Mouse (Mus musculus) forebrain, embryonic 16.5 days (tissue): Measurements from ENCODE around the gene Arhgap9. TPM values are rescaled to one million over a fixed set of nuclear protein-coding genes. Genes with fewer than 3 reads are reported as not detected.

Source experiments
- ATAC-seq: fragments of 200-750 bp; cut with Nextera tagmentation; 2 replicates; pipeline ENCODE4 v1.8.0; 2017; ENCODE audit warnings: mild to moderate bottlenecking, moderate library complexity
- H3K27ac ChIP-seq: fragments of 300-500 bp; sonication (generic); 2 replicates; pipeline ENCODE4 v1.5.1; 2014; ENCODE audit warnings: low read length, control low read depth
- H3K27me3 ChIP-seq: fragments of 300-500 bp; sonication (generic); replicated peaks from 2 replicates; pipeline ENCODE4 v1.6.1; 2014; ENCODE audit warnings: low read length; ENCODE audit not compliant: control insufficient read depth, insufficient read depth
- H3K36me3 ChIP-seq: fragments of 300-500 bp; sonication (generic); 2 replicates; pipeline ENCODE4 v1.6.1; 2014; ENCODE audit not compliant: control insufficient read depth, insufficient read depth
- H3K4me1 ChIP-seq: fragments of 300-500 bp; sonication (generic); replicated peaks from 2 replicates; pipeline ENCODE4 v1.6.1; 2014; ENCODE audit warnings: low read length; ENCODE audit not compliant: control insufficient read depth, insufficient read depth
- H3K4me2 ChIP-seq: fragments of 300-500 bp; sonication (generic); 2 replicates; pipeline ENCODE4 v1.6.1; 2014; ENCODE audit warnings: mild to moderate bottlenecking, low read length, control low read depth
- H3K4me3 ChIP-seq: fragments of 300-500 bp; sonication (generic); replicated peaks from 2 replicates; pipeline ENCODE4 v1.5.1; 2014; ENCODE audit warnings: mild to moderate bottlenecking, low read length, control low read depth
- H3K9ac ChIP-seq: fragments of 300-500 bp; sonication (generic); replicated peaks from 2 replicates; pipeline ENCODE4 v1.6.1; 2014; ENCODE audit warnings: low read depth, low read length, control low read depth
- H3K9me3 ChIP-seq: fragments of 300-500 bp; sonication (generic); 2 replicates; pipeline ENCODE4 v1.6.1; 2016; ENCODE audit warnings: low read length; ENCODE audit not compliant: control insufficient read depth
- WGBS: fragments of 180-500 bp; shearing (Covaris S2); extraction: QIAGEN DNeasy Blood & Tissue Kit; methylation state at CpG from one replicate; pipeline ENCODE4 v1.1.7; 2014; 5-methylcytosine and 5-hydroxymethylcytosine counted together
- polyA plus RNA-seq: library from polyadenylated mRNA; unstranded; fragments of >200 nt; fragmentation: Nextera tagmentation; extraction: Ambion mirVana; gene quantifications from 2 replicates; pipeline ENCODE4 v1.2.1, GENCODE M21; 2015

Arhgap9 gene
- polyA plus RNA-seq: 0.49 and 1.2 TPM in 2 replicates

DNA sequence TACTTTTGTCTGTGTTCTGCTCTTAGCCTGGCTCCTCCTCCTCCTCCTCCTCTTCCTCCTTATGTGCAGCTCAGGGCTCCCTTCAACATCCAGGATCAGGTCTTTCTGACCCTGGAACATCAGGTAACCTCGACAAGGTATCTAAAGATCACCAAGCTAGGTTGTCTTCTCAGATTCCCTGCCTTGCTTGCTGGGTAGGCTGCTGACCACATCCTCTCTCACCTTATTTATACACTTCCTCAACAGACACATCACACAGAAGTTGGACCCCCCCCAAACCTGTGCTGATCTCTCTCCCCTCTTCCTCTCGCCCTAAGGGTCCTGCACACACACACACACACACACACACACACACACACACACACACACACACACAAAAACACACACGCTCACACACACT, at the start of gene Arhgap9:
Gene Arhgap9, plus strand, starts transcription at position 344 of the 400 bp plus-strand sequence.
- Histone ChIP-seq H3K27ac (no peak within 1 kb of the TSS), H3K9me3 (no peaks in the 10 kb centered on the region), H3K4me1 (peaks cover 5% of the 10 kb centered on the region), H3K27me3 (peaks cover 25% of the 10 kb centered on the region), H3K36me3 (no peaks in the 10 kb centered on the region), H3K4me3 (no peak within 1 kb of the TSS), H3K4me2 (no peak within 1 kb of the TSS), H3K9ac (no peak within 1 kb of the TSS)
- ATAC-seq: no peak
- 84% methylated on average over 3 of the region's 3 CpGs for WGBS

DNA sequence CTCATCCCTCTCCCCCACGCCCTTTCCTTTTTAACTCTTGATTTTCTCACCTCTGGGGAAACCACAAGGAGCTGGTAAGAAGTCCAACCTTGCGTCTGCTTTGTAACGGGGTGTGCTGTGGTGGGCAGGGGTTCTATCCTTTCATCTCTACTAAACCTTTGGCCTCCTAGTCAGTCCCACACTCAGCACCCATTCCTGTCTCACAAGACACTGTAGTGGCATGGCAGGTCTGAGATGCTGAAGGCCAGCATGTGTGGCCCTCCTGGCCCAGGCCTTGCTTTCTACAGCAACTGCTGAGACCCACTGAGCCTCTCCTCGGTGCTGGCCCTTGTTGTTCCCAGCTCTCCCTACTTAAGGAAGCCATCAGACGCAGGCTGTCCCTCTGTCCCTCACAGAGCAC, 49.4 kb upstream of the Arhgap9 start:
- WGBS: 90% methylated on average over 5 of the region's 5 CpGs
- Histone ChIP-seq H3K9me3 (no peaks in the 10 kb centered on the region), H3K9ac (no peak overlapping the region), H3K27ac (no peak overlapping the region), H3K4me2 (no peak overlapping the region), H3K27me3 (no peaks in the 10 kb centered on the region), H3K4me3 (no peak overlapping the region), H3K4me1 (peaks cover 12% of the 10 kb centered on the region), H3K36me3 (peaks cover 14% of the 10 kb centered on the region)
- ATAC-seq: no peak

DNA sequence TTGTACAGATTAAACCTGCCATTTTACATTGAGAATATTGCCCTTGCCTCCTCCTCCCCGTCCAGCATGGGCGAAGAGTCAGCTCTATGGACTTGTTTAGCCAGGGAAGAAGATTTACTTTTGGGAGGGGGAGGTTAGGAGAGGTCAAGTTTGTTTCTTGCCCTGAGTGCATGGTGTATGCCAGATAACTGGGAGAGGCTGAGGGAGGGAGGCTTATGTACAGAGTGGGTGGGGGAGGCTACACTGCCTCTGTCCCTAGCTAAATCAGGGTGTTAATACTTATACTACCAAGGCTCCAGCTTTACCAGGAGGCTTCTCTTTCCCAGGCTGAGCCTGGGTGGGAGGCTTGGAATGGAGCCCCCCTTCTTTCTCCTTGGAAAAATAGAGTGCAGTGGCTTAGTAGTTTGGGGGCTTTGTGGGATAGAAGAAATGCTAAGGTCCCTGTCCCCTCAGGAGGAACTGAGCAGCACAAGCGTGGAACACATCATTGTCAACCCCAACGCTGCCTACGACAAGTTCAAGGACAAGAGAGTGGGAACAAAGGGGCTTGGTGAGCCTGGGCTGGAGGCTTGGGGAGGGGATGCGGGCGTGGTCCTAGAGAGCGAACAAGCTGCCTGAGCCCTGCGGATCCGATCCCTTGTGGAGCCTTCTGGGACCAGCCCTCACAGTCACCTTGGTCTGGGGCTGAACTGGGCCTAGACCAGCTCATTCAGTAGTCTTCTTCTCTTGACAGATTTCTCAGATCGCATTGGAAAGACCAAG, 47.3 kb upstream of the Arhgap9 start:
- H3K9ac ChIP-seq: no peak overlapping the region
- no peaks in the 10 kb centered on the region for H3K27me3 ChIP-seq
- no peak for ATAC-seq
- H3K9me3 ChIP-seq: no peaks in the 10 kb centered on the region
- no peak overlapping the region for H3K4me2 ChIP-seq
- no peak overlapping the region for H3K4me3 ChIP-seq
- no peak overlapping the region for H3K27ac ChIP-seq
- peaks cover 17% of the 10 kb centered on the region for H3K36me3 ChIP-seq
- WGBS: 87% methylated on average over 11 of the region's 11 CpGs
- peaks cover 4% of the 10 kb centered on the region; the same call in 1 of the 2 replicates for H3K4me1 ChIP-seq

DNA sequence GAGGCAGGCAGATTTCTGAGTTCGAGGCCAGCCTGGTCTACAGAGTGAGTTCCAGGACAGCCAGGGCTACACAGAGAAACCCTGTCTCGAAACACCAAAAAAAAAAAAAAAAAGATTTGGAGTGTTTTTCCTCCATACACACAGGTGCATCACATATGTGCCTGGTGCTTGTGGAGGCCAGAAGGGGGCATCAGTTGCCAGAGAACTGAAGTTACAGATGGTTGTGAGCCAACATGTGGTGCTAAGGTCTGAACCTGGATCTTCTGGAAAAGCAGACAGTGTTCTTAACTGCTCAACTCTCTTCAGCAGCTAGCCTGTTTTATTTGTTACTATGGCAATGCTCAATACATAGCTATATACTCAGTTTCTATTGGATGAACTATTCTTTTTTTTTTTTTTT, 42.0 kb upstream of the Arhgap9 start:
- Histone ChIP-seq H3K4me3 (no peak overlapping the region), H3K27ac (no peak overlapping the region), H3K9me3 (no peaks in the 10 kb centered on the region), H3K36me3 (peaks cover 50% of the 10 kb centered on the region), H3K4me1 (no peaks in the 10 kb centered on the region), H3K9ac (no peak overlapping the region), H3K4me2 (no peak overlapping the region), H3K27me3 (no peaks in the 10 kb centered on the region)
- WGBS: 100% methylated on average over 1 of the region's 2 CpGs
- no peak for ATAC-seq

DNA sequence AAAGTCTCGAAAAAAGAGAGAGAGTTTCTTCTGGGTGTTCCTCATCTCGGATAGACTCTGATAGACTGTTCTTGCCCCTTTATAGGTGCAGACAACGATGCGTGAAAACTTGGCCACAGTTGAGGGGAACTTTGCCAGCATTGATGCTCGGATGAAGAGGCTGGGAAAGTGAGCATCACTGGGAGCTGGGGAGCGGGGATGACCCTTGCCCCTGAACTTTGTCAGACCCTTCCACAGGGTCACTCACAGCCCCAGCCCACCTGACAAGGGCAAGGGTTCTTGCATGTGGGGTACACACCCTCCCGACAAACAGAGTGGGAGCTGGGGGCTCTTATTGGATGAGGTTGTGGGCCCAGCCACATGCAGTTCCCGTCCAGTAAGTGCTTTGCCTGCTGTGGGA, 40.4 kb upstream of the Arhgap9 start:
- H3K27me3 ChIP-seq: no peaks in the 10 kb centered on the region
- H3K27ac ChIP-seq: no peak overlapping the region
- WGBS: 78% methylated on average over 8 of the region's 8 CpGs
- peaks cover 6% of the 10 kb centered on the region for H3K4me1 ChIP-seq
- ATAC-seq: no peak
- no peak overlapping the region for H3K4me2 ChIP-seq
- H3K9me3 ChIP-seq: no peaks in the 10 kb centered on the region
- peaks cover 39% of the 10 kb centered on the region for H3K36me3 ChIP-seq
- H3K9ac ChIP-seq: no peak overlapping the region
- H3K4me3 ChIP-seq: no peak overlapping the region

DNA sequence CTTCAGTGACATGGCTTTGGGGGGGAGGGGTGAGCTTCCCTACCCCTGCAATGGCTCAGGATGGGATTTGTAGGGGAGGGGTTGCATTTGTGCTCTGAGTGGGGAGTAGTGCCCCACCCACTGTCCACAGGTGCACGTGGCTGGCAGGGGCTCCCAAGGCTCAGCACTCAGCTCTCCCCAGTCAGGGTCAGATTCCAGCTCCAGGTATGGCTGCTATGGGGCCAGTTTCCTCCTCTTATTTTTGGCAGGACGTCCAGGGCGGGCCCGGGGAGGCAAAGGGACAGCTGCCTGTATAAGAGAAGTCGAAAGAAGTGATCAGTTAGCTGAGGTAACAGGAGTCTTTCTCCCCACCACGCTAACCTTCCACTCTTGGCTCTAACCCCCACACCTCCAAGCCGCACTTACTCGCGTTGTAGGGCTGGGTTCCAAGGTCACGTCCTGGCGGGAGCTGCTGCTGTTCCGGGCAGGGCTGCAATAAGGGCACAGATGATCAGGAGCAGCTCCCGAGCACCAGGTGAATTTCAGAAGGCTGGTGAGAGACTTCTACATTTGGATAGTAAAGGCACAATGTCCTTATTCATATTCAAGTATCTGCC, 39.0 kb upstream of the Arhgap9 start:
- Histone ChIP-seq H3K4me2 (no peak overlapping the region), H3K4me3 (no peak overlapping the region), H3K4me1 (peaks cover 20% of the 10 kb centered on the region), H3K36me3 (peaks cover 36% of the 10 kb centered on the region), H3K27ac (no peak overlapping the region), H3K9ac (no peak overlapping the region), H3K27me3 (no peaks in the 10 kb centered on the region), H3K9me3 (no peaks in the 10 kb centered on the region)
- 86% methylated on average over 13 of the region's 13 CpGs for WGBS
- no peak for ATAC-seq

DNA sequence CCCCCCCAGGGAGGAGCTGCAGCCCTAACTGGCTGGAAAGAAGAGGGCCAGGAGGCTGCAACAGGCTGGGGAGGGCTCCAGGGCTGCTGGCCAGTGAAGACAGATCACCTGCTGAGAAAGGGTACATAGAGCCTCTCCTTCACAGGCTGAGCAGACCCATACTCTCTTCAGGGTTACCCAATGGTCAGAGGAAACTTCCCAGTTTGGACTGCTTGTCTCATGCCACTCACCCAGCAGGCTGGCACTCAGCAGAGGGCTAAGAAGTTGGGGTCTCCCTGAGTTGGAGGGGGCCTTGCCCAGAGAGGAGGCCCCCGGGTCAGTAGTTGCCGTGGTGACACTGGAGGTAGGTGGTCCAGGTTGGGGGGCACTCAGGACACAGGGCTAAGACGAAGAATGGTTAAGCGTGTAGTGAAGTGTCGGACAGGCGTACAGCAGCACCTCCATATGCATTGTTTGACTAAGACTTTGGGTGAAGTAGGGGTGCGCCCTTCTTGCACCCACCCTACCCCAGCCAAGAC, 37.6 kb upstream of the Arhgap9 start:
- H3K27me3 ChIP-seq: no peaks in the 10 kb centered on the region
- no peak overlapping the region for H3K27ac ChIP-seq
- 89% methylated on average over 7 of the region's 7 CpGs for WGBS
- no peak for ATAC-seq
- no peak overlapping the region for H3K4me3 ChIP-seq
- H3K4me1 ChIP-seq: peaks cover 25% of the 10 kb centered on the region
- no peak overlapping the region for H3K9ac ChIP-seq
- H3K9me3 ChIP-seq: no peaks in the 10 kb centered on the region
- no peak overlapping the region for H3K4me2 ChIP-seq
- peaks cover 35% of the 10 kb centered on the region for H3K36me3 ChIP-seq

DNA sequence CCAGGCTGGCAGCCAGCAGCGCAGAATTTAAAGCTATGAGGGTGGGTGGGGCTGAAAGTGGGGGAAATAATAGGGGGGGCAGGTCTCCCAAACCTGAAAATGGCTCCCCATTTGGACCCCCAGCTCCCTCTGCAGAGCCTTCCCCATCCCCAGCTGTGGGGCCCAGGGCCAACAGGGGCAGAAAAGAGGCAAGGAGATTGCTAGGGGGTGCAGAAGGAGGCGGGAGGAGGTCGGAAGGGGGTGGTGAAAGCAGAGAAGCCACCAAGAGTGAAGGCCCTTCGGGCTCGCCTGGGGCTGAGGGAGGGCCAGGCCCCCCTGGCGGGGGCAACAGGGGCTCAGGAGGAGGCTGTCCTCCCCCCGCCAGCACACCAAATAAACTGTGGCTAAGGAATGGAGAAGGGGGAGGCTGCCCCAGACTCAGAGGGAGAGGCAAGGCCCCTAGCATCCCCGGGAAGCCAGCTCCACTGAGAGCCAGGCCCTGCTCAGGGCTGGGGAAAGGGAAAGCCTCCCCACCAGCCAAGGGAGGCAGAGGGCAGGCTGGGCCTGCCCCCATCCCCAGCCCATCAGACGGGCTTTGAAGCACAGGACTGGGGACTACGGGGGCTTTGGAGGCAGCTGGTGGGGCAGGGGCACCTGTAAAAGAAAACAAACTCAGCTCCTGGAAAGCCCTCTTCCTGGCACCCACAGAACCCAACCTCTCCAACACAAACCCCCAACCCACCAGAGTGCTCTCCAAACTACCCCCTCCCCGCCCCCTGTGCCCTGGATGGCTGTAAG, 36.9 kb upstream of the Arhgap9 start:
- no peak overlapping the region for H3K27ac ChIP-seq
- H3K4me3 ChIP-seq: no peak overlapping the region
- H3K4me2 ChIP-seq: no peak overlapping the region
- H3K9me3 ChIP-seq: no peaks in the 10 kb centered on the region
- no peak overlapping the region for H3K9ac ChIP-seq
- no peaks in the 10 kb centered on the region for H3K27me3 ChIP-seq
- no peak for ATAC-seq
- H3K4me1 ChIP-seq: peaks cover 32% of the 10 kb centered on the region
- 71% methylated on average over 11 of the region's 11 CpGs for WGBS
- H3K36me3 ChIP-seq: peaks cover 30% of the 10 kb centered on the region

DNA sequence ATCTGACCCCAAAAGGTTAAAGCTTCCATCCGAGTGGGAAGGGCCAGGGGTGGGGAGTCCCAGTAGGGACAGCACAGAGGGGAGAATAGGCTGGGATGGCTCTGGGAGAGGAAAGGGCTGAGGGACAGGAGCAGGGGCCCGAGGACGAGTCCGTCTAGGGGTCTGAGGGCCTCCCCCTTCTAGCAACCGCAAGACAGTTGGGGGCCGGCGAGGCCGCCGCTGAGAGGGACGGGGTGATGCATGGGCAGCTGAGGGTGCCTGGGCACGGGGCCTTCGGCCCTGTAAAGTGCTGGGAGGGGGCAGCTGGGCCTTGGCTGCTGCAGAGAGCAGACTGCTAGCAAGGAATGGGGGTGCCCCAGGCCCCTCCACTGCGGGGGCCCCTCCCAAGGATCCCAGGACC, 36.1 kb upstream of the Arhgap9 start:
- no peak for ATAC-seq
- H3K9ac ChIP-seq: no peak overlapping the region; the same call in 1 of the 2 replicates
- no peak overlapping the region for H3K4me3 ChIP-seq
- peaks cover 35% of the 10 kb centered on the region for H3K4me1 ChIP-seq
- H3K4me2 ChIP-seq: no peak overlapping the region
- H3K27me3 ChIP-seq: no peaks in the 10 kb centered on the region
- peaks cover 29% of the 10 kb centered on the region for H3K36me3 ChIP-seq
- 79% methylated on average over 13 of the region's 13 CpGs for WGBS
- no peaks in the 10 kb centered on the region for H3K9me3 ChIP-seq
- no peak overlapping the region for H3K27ac ChIP-seq
